Mouse (Mus musculus): ENCODE results near the gene Mea1.

DNA sequence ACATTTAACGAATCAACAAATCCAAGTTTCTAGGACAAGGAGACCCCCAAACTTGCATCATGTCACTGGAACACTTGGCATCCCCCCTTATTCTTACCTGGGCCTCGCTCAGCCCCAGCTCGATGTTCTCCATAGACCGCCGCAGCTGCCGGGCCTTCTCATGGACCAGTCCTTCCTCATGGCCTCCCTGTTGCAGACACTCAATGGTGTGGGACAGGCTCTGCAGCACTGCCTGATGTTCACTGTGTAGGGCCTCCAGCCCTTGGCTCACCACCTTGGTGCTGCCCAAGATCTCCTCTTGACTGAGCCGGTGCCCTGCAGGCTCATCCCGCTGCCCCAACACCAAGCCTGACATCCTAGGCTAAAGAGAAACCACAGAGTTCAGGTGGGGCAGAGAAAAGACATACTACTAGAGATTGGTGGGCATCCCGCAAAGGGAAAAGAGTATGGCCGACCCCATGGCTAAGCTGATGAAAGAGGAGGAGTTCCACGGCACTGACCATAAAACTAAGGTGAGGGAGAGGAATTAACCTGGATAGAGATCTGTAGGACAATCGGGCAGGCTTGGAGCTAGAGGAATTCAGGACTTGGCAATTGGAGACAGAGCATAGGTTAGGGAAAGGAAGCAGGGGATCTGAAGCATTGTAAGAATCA lies 34.3 kb upstream of the Mea1 start:
- TF ChIP-seq POLR2A (IDR thresholded peaks at IDR 0.05; ENCODE audit: insufficient read depth, low read depth, low read length) (no peak), CTCF (IDR thresholded peaks at IDR 0.05; ENCODE audit: insufficient read depth, low read depth, low read length) (no peak)

All from olfactory bulb, adult 2 months (tissue).